Mouse (Mus musculus) liver, postnatal 0 days (tissue): ENCODE results near the gene Nfatc3.

ENCODE experiments used
- CTCF ChIP-seq: sonication (generic); IDR thresholded peaks from 2 replicates; pipeline ENCODE4 v1.5.1; 2016; ENCODE audit warnings: antibody characterized with exemption, low read depth
- EP300 ChIP-seq: IDR thresholded peaks from 2 replicates; pipeline ENCODE4 v1.6.1; 2016; ENCODE audit warnings: antibody characterized with exemption, low read depth, mild to moderate bottlenecking

- no peak for TF ChIP-seq EP300
- no peak for TF ChIP-seq CTCF
Measured at GRCm38 (mm10) chr8:106159876-106160275, 101.2 kb downstream of the Nfatc3 start.
